Mouse (Mus musculus): ENCODE results near the gene Rab22a. TPM values are rescaled to one million over a fixed set of nuclear protein-coding genes. Genes with fewer than 3 reads are reported as not detected.
"Not testable (repeated sequence)": the region's sequence is repeated elsewhere in the genome, so short reads cannot be mapped to it uniquely, and the experiment has no call there.

The Rab22a gene
- total RNA-seq (2014; fragmentation: Nextera tagmentation) = 9.0 and 9.6 TPM in 2 replicates
- total RNA-seq (2017) = 5.5 and 5.9 TPM in 2 replicates

GRCm38 (mm10) chr2:173659057-173659925, at the start of gene Rab22a:
Gene Rab22a, plus strand, starts transcription at chr2:173659760.
- ATAC-seq (replicated peaks; ENCODE audit: poor library complexity, severe bottlenecking) = peak; percentile 87

- ATAC-seq (replicated peaks; ENCODE audit: poor library complexity, severe bottlenecking) = no peak
Measured at GRCm38 (mm10) chr2:173615378-173616081, 44.0 kb upstream of the Rab22a start.

- no peak for ATAC-seq (replicated peaks; ENCODE audit: poor library complexity, severe bottlenecking)
Measured at GRCm38 (mm10) chr2:173616156-173616555, 43.4 kb upstream of the Rab22a start.

GRCm38 (mm10) chr2:173619132-173619531, 40.4 kb upstream of the Rab22a start:
- no peak for ATAC-seq (replicated peaks; ENCODE audit: poor library complexity, severe bottlenecking)

GRCm38 (mm10) chr2:173620645-173621044, 38.9 kb upstream of the Rab22a start:
- peak; percentile 45 for ATAC-seq (replicated peaks; ENCODE audit: poor library complexity, severe bottlenecking)

GRCm38 (mm10) chr2:173622173-173622601, 37.4 kb upstream of the Rab22a start:
- no peak for ATAC-seq (replicated peaks; ENCODE audit: poor library complexity, severe bottlenecking)

- peak; percentile 36; the same call in 1 of the 2 replicates for ATAC-seq (replicated peaks; ENCODE audit: poor library complexity, severe bottlenecking)
Measured at GRCm38 (mm10) chr2:173624667-173625066, 34.9 kb upstream of the Rab22a start.

- ATAC-seq (replicated peaks; ENCODE audit: poor library complexity, severe bottlenecking) = no peak
Measured at GRCm38 (mm10) chr2:173625786-173626185, 33.8 kb upstream of the Rab22a start.

- ATAC-seq (replicated peaks; ENCODE audit: poor library complexity, severe bottlenecking) = not testable (repeated sequence)
Measured at GRCm38 (mm10) chr2:173634106-173634505, 25.5 kb upstream of the Rab22a start.

- ATAC-seq (replicated peaks; ENCODE audit: poor library complexity, severe bottlenecking) = no peak
Measured at GRCm38 (mm10) chr2:173641370-173641769, 18.2 kb upstream of the Rab22a start.

GRCm38 (mm10) chr2:173642262-173642999, 17.1 kb upstream of the Rab22a start:
- no peak for ATAC-seq (replicated peaks; ENCODE audit: poor library complexity, severe bottlenecking)

- ATAC-seq (replicated peaks; ENCODE audit: poor library complexity, severe bottlenecking) = no peak; the same call in 1 of the 2 replicates
Measured at GRCm38 (mm10) chr2:173647197-173647911, 12.2 kb upstream of the Rab22a start.

- ATAC-seq (replicated peaks; ENCODE audit: poor library complexity, severe bottlenecking) = no peak
Measured at GRCm38 (mm10) chr2:173649762-173650161, 9.8 kb upstream of the Rab22a start.

- ATAC-seq (replicated peaks; ENCODE audit: poor library complexity, severe bottlenecking) = no peak
Measured at GRCm38 (mm10) chr2:173653526-173653925, 6.0 kb upstream of the Rab22a start.

- no peak for ATAC-seq (replicated peaks; ENCODE audit: poor library complexity, severe bottlenecking)
Measured at GRCm38 (mm10) chr2:173657736-173658135, 1.8 kb upstream of the Rab22a start.

GRCm38 (mm10) chr2:173658517-173658916, 1.0 kb upstream of the Rab22a start:
- ATAC-seq (replicated peaks; ENCODE audit: poor library complexity, severe bottlenecking) = no peak

GRCm38 (mm10) chr2:173659926-173660684, 545 bp downstream of the Rab22a start:
- no peak for ATAC-seq (replicated peaks; ENCODE audit: poor library complexity, severe bottlenecking)

GRCm38 (mm10) chr2:173662255-173662950, 2.8 kb downstream of the Rab22a start:
- ATAC-seq (replicated peaks; ENCODE audit: poor library complexity, severe bottlenecking) = no peak

- no peak for ATAC-seq (replicated peaks; ENCODE audit: poor library complexity, severe bottlenecking)
Measured at GRCm38 (mm10) chr2:173664736-173665135, 5.2 kb downstream of the Rab22a start.

Data from granulocyte monocyte progenitor cell, adult 5-6 weeks (primary cell).